Comparison of ENCODE assay signal across 8 mouse cellular contexts in genomic region chr6:120579831-120580712, GRCm38 (mm10). TPM values are rescaled to one million over a fixed set of nuclear protein-coding genes. Genes with fewer than 3 reads are reported as not detected.
A peak's percentile ranks its signal among the peaks of the same experiment; 100 is the strongest.
DNase-seq lines count a peak whose midpoint lies in the region; ATAC-seq and TF ChIP-seq lines count a peak whose summit lies in the region.

No protein-coding gene starts in this region.

- no peak for TF ChIP-seq EP300 in heart, postnatal 0 days (IDR thresholded peaks at IDR 0.05; ENCODE audit: low read depth)

- DNase-seq in ES-CJ7 (ENCODE audit: low read depth, low spot score) = peak; percentile 93
- DNase-seq in heart, postnatal 0 days (ENCODE audit: low spot score) = peak; percentile 65
- DNase-seq in layer of hippocampus, adult 2 months (ENCODE audit: low spot score in 2 of 2) = peak; percentile 51 to 55
- peak; percentile 74 for DNase-seq in lung, embryonic 14.5 days
- peak; percentile 91 for DNase-seq in thymus, postnatal 14 days

- peak; percentile 20 for TF ChIP-seq CTCF in heart, postnatal 0 days (IDR thresholded peaks at IDR 0.05; ENCODE audit: low read depth)
- TF ChIP-seq CTCF in layer of hippocampus, adult 2 months (conservative IDR thresholded peaks at IDR 0.05) = peak; percentile 70
- peak; percentile 57 for TF ChIP-seq CTCF in lung, embryonic 14.5 days (IDR thresholded peaks at IDR 0.05; ENCODE audit: low read depth)

- peak overlapping the region; percentile 40; the same call in 1 of the 2 replicates for H3K9ac ChIP-seq in heart, postnatal 0 days (replicated peaks; ENCODE audit: low read depth, low read length)
- H3K9ac ChIP-seq in lung, embryonic 14.5 days = peak overlapping the region; percentile 37

- H3K4me3 ChIP-seq in brown adipose tissue, adult 24 weeks (ENCODE audit: insufficient read depth, low read depth, low read length) = peak overlapping the region; percentile 45
- H3K4me3 ChIP-seq in heart, postnatal 0 days (ENCODE audit: low read depth, low read length) = peak overlapping the region; percentile 46
- peak overlapping the region; percentile 45 for H3K4me3 ChIP-seq in layer of hippocampus, adult 2 months
- H3K4me3 ChIP-seq in lung, embryonic 14.5 days (ENCODE audit: low read depth, low read length) = peak overlapping the region; percentile 40

- ATAC-seq in erythroid progenitor cell, adult 5-6 weeks (replicated peaks; ENCODE audit: low FRiP score, poor library complexity, severe bottlenecking) = peak; percentile 93
- ATAC-seq in heart, postnatal 0 days (ENCODE audit: insufficient read depth, low read depth) = peak; percentile 76
- ATAC-seq in lung, embryonic 14.5 days (ENCODE audit: insufficient read depth) = peak; percentile 89
- ATAC-seq in neutrophil, adult 5-6 weeks (ENCODE audit: extremely low read depth, insufficient number of reproducible peaks, low FRiP score, poor library complexity, severe bottlenecking) = peak; percentile 87

- H3K27me3 ChIP-seq in heart, postnatal 0 days (ENCODE audit: control insufficient read depth, insufficient read depth, low read length) = peaks cover 3% of the 10 kb centered on the region; the same call in 1 of the 2 replicates
- peaks cover 10% of the 10 kb centered on the region; the same call in 1 of the 2 replicates for H3K27me3 ChIP-seq in lung, embryonic 14.5 days (ENCODE audit: insufficient read depth, low read length)

- H3K4me1 ChIP-seq in brown adipose tissue, adult 24 weeks (ENCODE audit: control insufficient read depth, insufficient read depth, insufficient read length, low read length) = peaks cover 10% of the 10 kb centered on the region
- peaks cover 6% of the 10 kb centered on the region; the same call in 1 of the 2 replicates for H3K4me1 ChIP-seq in heart, postnatal 0 days (ENCODE audit: control insufficient read depth, insufficient read depth)
- peaks cover 10% of the 10 kb centered on the region for H3K4me1 ChIP-seq in lung, embryonic 14.5 days (ENCODE audit: insufficient read depth)

- WGBS in heart, postnatal 0 days = 1% methylated on average over 22 of the region's 23 CpGs
- WGBS in lung, embryonic 14.5 days = 2% methylated on average over 21 of the region's 23 CpGs

- H3K27ac ChIP-seq in brown adipose tissue, adult 24 weeks (replicated peaks; ENCODE audit: low read depth, low read length) = no peak overlapping the region
- H3K27ac ChIP-seq in heart, postnatal 0 days (ENCODE audit: low read depth) = peak overlapping the region; percentile 28; the same call in 1 of the 2 replicates
- H3K27ac ChIP-seq in layer of hippocampus, adult 2 months = peak overlapping the region; percentile 88
- H3K27ac ChIP-seq in lung, embryonic 14.5 days (ENCODE audit: low read depth) = no peak overlapping the region

- H3K4me2 ChIP-seq in heart, postnatal 0 days (ENCODE audit: low read depth, low read length) = peak overlapping the region; percentile 92
- peak overlapping the region; percentile 85 for H3K4me2 ChIP-seq in lung, embryonic 14.5 days

- no peaks in the 10 kb centered on the region for H3K36me3 ChIP-seq in heart, postnatal 0 days (replicated peaks; ENCODE audit: control insufficient read depth, insufficient read depth, low read length)
- H3K36me3 ChIP-seq in lung, embryonic 14.5 days (ENCODE audit: insufficient read depth) = no peaks in the 10 kb centered on the region

- H3K9me3 ChIP-seq in heart, postnatal 0 days (replicated peaks; ENCODE audit: control insufficient read depth, low read length) = no peaks in the 10 kb centered on the region
- no peaks in the 10 kb centered on the region for H3K9me3 ChIP-seq in lung, embryonic 14.5 days (ENCODE audit: low read depth, low read length)

RNA-seq across cellular contexts. Expression of gene Hdhd5, which starts 49.0 kb away (rescaled TPM):
- polyA plus RNA-seq in brown adipose tissue, adult 24 weeks (2012; ENCODE audit: insufficient read depth, insufficient read length, missing spikeins) = 10.5 and 11.9 TPM in 2 replicates
- 2.1 and 4.0 TPM in 2 replicates for total RNA-seq in erythroid progenitor cell, adult 5-6 weeks (2015; ENCODE audit: low replicate concordance)
- 3.4 and 9.1 TPM in 2 replicates for total RNA-seq in erythroid progenitor cell, adult 5-6 weeks (2017; ENCODE audit: low replicate concordance)
- 25.7 and 26.6 TPM in 2 replicates for total RNA-seq in heart, postnatal 0 days (2014; rRNA removed; ENCODE audit: low replicate concordance)
- polyA plus RNA-seq in heart, postnatal 0 days (2015; fragmentation: Nextera tagmentation; extraction: Ambion mirVana) = 10.9 and 11.3 TPM in 2 replicates
- total RNA-seq in layer of hippocampus, adult 2 months (2021) = 10 to 100 TPM; 32.3 to 40.2 TPM
- polyA plus RNA-seq in lung, embryonic 14.5 days (2014; fragmentation: Nextera tagmentation; extraction: Ambion mirVana) = 13.9 and 15.6 TPM in 2 replicates
- total RNA-seq in neutrophil, adult 5-6 weeks (2017) = 21.1 and 25.8 TPM in 2 replicates

Comparison
In these comparisons a context has a peak if more than half of its experiments do, and no peak if none do; other contexts are left out.
1. H3K27ac ChIP-seq: peak in heart, postnatal 0 days (single experiment) and layer of hippocampus, adult 2 months (single experiment); none in brown adipose tissue, adult 24 weeks (single experiment) and lung, embryonic 14.5 days (single experiment).
2. CTCF ChIP-seq: peak in every context shown above with its lines; median percentile 70 in layer of hippocampus, adult 2 months; 57 in lung, embryonic 14.5 days; 20 in heart, postnatal 0 days.
3. Peak in every context shown above with its lines, with median percentiles within 50 percentile points of each other: DNase-seq, H3K4me3 ChIP-seq and ATAC-seq.